Mouse (Mus musculus) liver, postnatal 0 days (tissue): ENCODE data around the gene A930009A15Rik. TPM values are rescaled to one million over a fixed set of nuclear protein-coding genes. Genes with fewer than 3 reads are reported as not detected.

Experiments
- ATAC-seq: fragments of 200-750 bp; cut with Nextera tagmentation; 2 replicates; pipeline ENCODE4 v1.8.0; 2017; ENCODE audit warnings: mild to moderate bottlenecking, moderate library complexity
- DNase-seq: peaks from one replicate; pipeline ENCODE4 v3.0.0-alpha.2; 2016
- H3K27ac ChIP-seq: fragments of 300-500 bp; sonication (generic); 2 replicates; pipeline ENCODE4 v1.5.1; 2014; ENCODE audit warnings: antibody characterized with exemption, moderate library complexity, mild to moderate bottlenecking, low read depth
- H3K27me3 ChIP-seq: fragments of 300-500 bp; sonication (generic); 2 replicates; pipeline ENCODE4 v1.6.1; 2014; ENCODE audit warnings: low read length, control low read depth, mixed read lengths; ENCODE audit not compliant: insufficient read depth
- H3K36me3 ChIP-seq: fragments of 300-500 bp; sonication (generic); replicated peaks from 2 replicates; pipeline ENCODE4 v1.6.1; 2014; ENCODE audit warnings: mild to moderate bottlenecking, control low read depth, low read length, moderate library complexity, mixed read lengths; ENCODE audit not compliant: insufficient read depth
- H3K4me1 ChIP-seq: fragments of 300-500 bp; sonication (generic); 2 replicates; pipeline ENCODE4 v1.6.1; 2014; ENCODE audit warnings: antibody characterized with exemption, mild to moderate bottlenecking, control low read depth; ENCODE audit not compliant: insufficient read depth
- H3K4me2 ChIP-seq: fragments of 300-500 bp; sonication (generic); 2 replicates; pipeline ENCODE4 v1.6.1; 2014; ENCODE audit warnings: low read depth, mild to moderate bottlenecking, low read length, moderate library complexity, mixed read lengths
- H3K4me3 ChIP-seq: fragments of 300-500 bp; sonication (generic); 2 replicates; pipeline ENCODE4 v1.5.1; 2014; ENCODE audit warnings: low read depth, low read length
- H3K9ac ChIP-seq: fragments of 300-500 bp; sonication (generic); replicated peaks from 2 replicates; pipeline ENCODE4 v1.6.1; 2014; ENCODE audit warnings: mild to moderate bottlenecking, moderate library complexity
- H3K9me3 ChIP-seq: fragments of 300-500 bp; sonication (generic); 2 replicates; pipeline ENCODE4 v1.6.1; 2016; ENCODE audit warnings: mild to moderate bottlenecking, control low read depth, low read length, mixed read lengths
- CTCF ChIP-seq: sonication (generic); IDR thresholded peaks from 2 replicates; pipeline ENCODE4 v1.5.1; 2016; ENCODE audit warnings: antibody characterized with exemption, low read depth
- EP300 ChIP-seq: IDR thresholded peaks from 2 replicates; pipeline ENCODE4 v1.6.1; 2016; ENCODE audit warnings: antibody characterized with exemption, low read depth, mild to moderate bottlenecking
- WGBS: fragments of 180-500 bp; shearing (Covaris S2); extraction: QIAGEN DNeasy Blood & Tissue Kit; methylation state at CpG from one replicate; pipeline ENCODE4 v1.1.7; 2014; ENCODE audit not compliant: insufficient replicate concordance; 5-methylcytosine and 5-hydroxymethylcytosine counted together
- polyA plus RNA-seq: library from polyadenylated mRNA; unstranded; fragments of >200 nt; fragmentation: Nextera tagmentation; extraction: Ambion mirVana; gene quantifications from 2 replicates; pipeline ENCODE4 v1.2.1, GENCODE M21; 2015

The A930009A15Rik gene
- polyA plus RNA-seq, 1 experiment from 2014 or later = 0.56 TPM

GRCm38 (mm10) chr10:115579076-115579475 lies 9.3 kb downstream of the A930009A15Rik start:
- TF ChIP-seq EP300 (no peak), CTCF (no peak)

DNA sequence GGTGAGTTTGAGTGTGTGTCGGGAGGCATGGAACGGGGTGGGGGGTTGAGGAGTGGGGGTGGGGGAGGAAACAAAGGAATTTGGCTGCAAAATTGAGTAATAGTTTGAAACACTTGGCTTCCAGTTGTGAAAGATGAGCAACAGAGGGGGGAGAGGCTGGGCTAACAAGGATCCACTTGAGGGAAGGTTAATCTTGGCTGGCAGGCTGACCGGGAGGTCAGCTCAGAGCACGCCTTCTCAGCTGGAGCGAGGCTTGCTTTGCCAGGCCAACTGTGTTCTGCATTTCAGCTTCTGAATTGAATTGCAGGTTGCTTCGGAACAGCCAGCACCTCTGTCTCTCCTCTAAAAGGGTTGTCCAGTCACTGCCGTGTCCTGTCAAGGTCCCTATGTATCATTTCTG lies 9.7 kb downstream of the A930009A15Rik start:
- Histone ChIP-seq H3K9ac (no peak overlapping the region), H3K36me3 (no peaks in the 10 kb centered on the region), H3K27me3 (no peaks in the 10 kb centered on the region), H3K9me3 (no peaks in the 10 kb centered on the region), H3K4me3 (no peak overlapping the region), H3K27ac (no peak overlapping the region), H3K4me1 (no peaks in the 10 kb centered on the region), H3K4me2 (no peak overlapping the region)
- ATAC-seq (no peak), DNase-seq (no peak)
- WGBS = 51% methylated on average over 7 of the region's 7 CpGs
- no peak for TF ChIP-seq CTCF
- no peak for TF ChIP-seq EP300

More at GRCm38 (mm10) chr10:115579076-115579475, 9.3 kb downstream of the A930009A15Rik start:
- 72% methylated on average over 7 of the region's 7 CpGs for WGBS
- H3K4me2 ChIP-seq = no peak overlapping the region
- H3K4me3 ChIP-seq = no peak overlapping the region
- no peak for DNase-seq
- ATAC-seq = no peak
- H3K9me3 ChIP-seq = no peaks in the 10 kb centered on the region
- no peaks in the 10 kb centered on the region for H3K4me1 ChIP-seq
- H3K27ac ChIP-seq = no peak overlapping the region
- H3K27me3 ChIP-seq = no peaks in the 10 kb centered on the region
- H3K9ac ChIP-seq = no peak overlapping the region
- no peaks in the 10 kb centered on the region for H3K36me3 ChIP-seq

DNA sequence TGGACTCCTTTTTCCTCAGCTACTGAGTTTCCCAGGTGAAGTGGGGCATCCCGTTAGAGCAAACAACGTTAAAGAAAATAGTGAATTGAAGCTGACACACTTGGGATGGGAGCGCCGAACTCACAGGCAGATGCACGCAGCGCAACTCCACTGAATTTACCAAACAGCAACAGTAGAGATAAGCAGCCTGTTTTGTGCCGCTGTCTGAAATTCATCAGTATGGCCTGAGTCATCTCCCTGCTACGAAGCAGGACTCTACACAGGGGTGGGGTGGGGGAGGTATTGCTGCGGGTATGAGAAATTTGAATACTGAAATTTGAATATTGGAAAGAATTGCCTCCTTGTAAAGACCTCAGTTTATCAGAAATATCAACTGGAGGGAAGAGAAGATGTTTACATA lies 12.2 kb downstream of the A930009A15Rik start:
- WGBS = 57% methylated on average over 9 of the region's 9 CpGs
- TF ChIP-seq CTCF = no peak
- TF ChIP-seq EP300 = no peak

DNA sequence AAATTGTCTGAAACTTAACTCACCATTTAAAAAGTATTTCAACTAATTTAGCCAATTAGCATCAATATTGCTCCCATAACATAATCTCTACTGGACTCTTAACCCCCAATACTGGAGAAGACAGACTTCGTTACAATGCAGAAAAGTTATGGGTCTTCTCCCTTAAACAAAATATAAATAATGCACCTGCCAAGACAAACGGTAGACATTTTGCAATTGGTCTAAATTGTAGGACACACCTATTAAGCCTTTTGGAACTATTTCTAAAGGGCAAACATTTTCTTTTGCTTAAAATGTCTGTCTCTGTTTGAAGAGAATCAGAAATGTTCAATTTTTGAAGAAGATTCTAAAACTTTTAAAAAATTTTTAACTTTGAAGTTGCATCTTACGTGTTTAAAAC lies 13.3 kb downstream of the A930009A15Rik start:
- ATAC-seq = no peak
- 76% methylated on average over 3 of the region's 3 CpGs for WGBS
- Histone ChIP-seq H3K4me2 (no peak overlapping the region), H3K27me3 (peaks cover 18% of the 10 kb centered on the region), H3K9me3 (no peaks in the 10 kb centered on the region), H3K4me1 (peaks cover 12% of the 10 kb centered on the region), H3K27ac (no peak overlapping the region), H3K36me3 (no peaks in the 10 kb centered on the region), H3K4me3 (no peak overlapping the region), H3K9ac (no peak overlapping the region)
- no peak for TF ChIP-seq EP300
- no peak for TF ChIP-seq CTCF
- DNase-seq = no peak

More for the DNA sequence above, 12.2 kb downstream of the A930009A15Rik start:
- H3K27ac ChIP-seq = no peak overlapping the region
- DNase-seq (no peak), ATAC-seq (no peak)
- H3K4me3 ChIP-seq = no peak overlapping the region
- H3K4me2 ChIP-seq = no peak overlapping the region
- no peaks in the 10 kb centered on the region for H3K9me3 ChIP-seq
- H3K36me3 ChIP-seq = no peaks in the 10 kb centered on the region
- peaks cover 7% of the 10 kb centered on the region; the same call in 1 of the 2 replicates for H3K27me3 ChIP-seq
- peaks cover 3% of the 10 kb centered on the region for H3K4me1 ChIP-seq
- H3K9ac ChIP-seq = no peak overlapping the region

DNA sequence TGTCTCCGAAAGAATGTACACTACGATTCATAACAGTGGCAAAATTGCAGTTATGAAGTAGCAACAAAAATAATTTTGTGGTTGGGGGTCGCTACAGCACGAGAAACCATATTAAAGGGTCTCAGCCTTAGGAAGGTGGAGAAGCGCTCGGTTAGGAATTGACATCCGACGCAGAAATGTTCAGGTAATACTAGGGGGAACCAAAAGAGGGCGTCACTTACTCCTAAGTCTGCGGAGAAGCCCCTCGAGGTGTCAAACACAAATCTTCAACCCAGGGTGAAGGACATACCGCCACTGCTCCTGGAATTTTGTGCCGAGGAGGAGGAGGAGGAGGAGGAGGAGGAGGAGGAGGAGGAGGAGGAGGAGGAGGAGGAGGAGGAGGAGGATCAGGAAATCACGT lies 14.9 kb downstream of the A930009A15Rik start:
- Histone ChIP-seq H3K9ac (no peak overlapping the region), H3K4me1 (peaks cover 12% of the 10 kb centered on the region), H3K4me3 (no peak overlapping the region), H3K27me3 (peaks cover 21% of the 10 kb centered on the region), H3K36me3 (no peaks in the 10 kb centered on the region), H3K27ac (no peak overlapping the region), H3K4me2 (peak overlapping the region; percentile 76; the same call in 1 of the 2 replicates), H3K9me3 (no peaks in the 10 kb centered on the region)
- DNase-seq (no peak), ATAC-seq (no peak)
- TF ChIP-seq EP300 = no peak
- 0 out of 2 replicates have a peak, but pooled peaks have one; percentile 10 for TF ChIP-seq CTCF
- 23% methylated on average over 14 of the region's 14 CpGs for WGBS

DNA sequence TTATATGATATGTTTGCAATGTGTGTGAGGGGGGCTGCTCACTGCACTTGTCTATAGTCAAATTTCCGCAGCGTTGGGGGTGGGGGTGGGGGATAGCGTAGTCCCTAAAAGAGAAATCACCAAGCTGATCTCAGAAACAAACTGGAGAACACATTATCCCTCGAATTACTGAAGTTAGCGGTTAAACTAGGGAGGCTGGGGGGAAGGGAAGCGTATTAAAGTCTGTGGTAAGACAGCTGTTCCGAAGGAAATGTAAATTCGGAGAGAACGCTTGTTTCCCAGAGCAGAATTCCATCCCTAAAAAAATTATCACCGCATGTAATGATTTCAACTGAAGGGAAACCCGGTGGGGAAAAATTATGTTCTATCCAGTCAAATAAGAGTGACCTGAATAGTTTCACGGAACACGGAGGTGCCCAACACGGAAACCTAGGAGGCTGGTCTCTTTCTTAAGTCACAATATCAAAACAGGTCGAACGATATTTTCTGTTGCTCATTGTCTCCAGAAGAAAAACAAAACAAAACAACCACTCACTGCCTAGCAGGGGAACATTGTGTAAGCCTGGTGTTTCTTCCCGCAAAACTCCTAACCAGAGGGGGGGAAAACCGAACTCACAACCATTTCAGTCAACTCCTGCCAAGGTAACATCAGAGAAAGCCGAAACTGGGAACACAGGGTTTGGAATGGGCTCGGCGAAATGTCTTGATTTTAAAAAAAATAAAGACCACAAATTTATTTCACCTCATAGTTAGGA lies 15.9 kb downstream of the A930009A15Rik start:
- Histone ChIP-seq H3K27ac (no peak overlapping the region), H3K4me2 (peak overlapping the region; percentile 76), H3K27me3 (peaks cover 21% of the 10 kb centered on the region), H3K9ac (no peak overlapping the region), H3K36me3 (no peaks in the 10 kb centered on the region), H3K9me3 (no peaks in the 10 kb centered on the region), H3K4me3 (peak overlapping the region; percentile 48), H3K4me1 (peaks cover 12% of the 10 kb centered on the region)
- 1% methylated on average over 21 of the region's 21 CpGs for WGBS
- ATAC-seq = no peak
- no peak for DNase-seq
- TF ChIP-seq EP300 (no peak), CTCF (no peak)
